Mouse (Mus musculus): Measurements from ENCODE around the gene Hist1h1d. TPM values are rescaled to one million over a fixed set of nuclear protein-coding genes. Genes with fewer than 3 reads are reported as not detected.
"Not testable (repeated sequence)": the region's sequence is repeated elsewhere in the genome, so short reads cannot be mapped to it uniquely, and the experiment has no call there.

The Hist1h1d gene
- total RNA-seq, 2 experiments from 2014 or later: 59.1 to 587 TPM

- peak; percentile 84 for ATAC-seq (replicated peaks; ENCODE audit: low FRiP score, poor library complexity, severe bottlenecking)
Measured at GRCm38 (mm10) chr13:23542999-23543607, 10.0 kb upstream of the Hist1h1d start, which contains the start of gene Hist1h2bh. Gene Hist1h2bh, minus strand, starts transcription at chr13:23543392.

- peak; percentile 82 for ATAC-seq (replicated peaks; ENCODE audit: low FRiP score, poor library complexity, severe bottlenecking)
Measured at GRCm38 (mm10) chr13:23543965-23544786, 8.9 kb upstream of the Hist1h1d start, which contains the start of gene Hist1h3f. Gene Hist1h3f, plus strand, starts transcription at chr13:23544052.

GRCm38 (mm10) chr13:23544787-23545120 lies 8.3 kb upstream of the Hist1h1d start:
- ATAC-seq (replicated peaks; ENCODE audit: low FRiP score, poor library complexity, severe bottlenecking): peak; percentile 44

- ATAC-seq (replicated peaks; ENCODE audit: low FRiP score, poor library complexity, severe bottlenecking): no peak
Measured at GRCm38 (mm10) chr13:23546694-23547093, 6.4 kb upstream of the Hist1h1d start.

GRCm38 (mm10) chr13:23550761-23551145 lies 2.3 kb upstream of the Hist1h1d start:
- peak; percentile 12 for ATAC-seq (replicated peaks; ENCODE audit: low FRiP score, poor library complexity, severe bottlenecking)

- ATAC-seq (replicated peaks; ENCODE audit: low FRiP score, poor library complexity, severe bottlenecking): peak; percentile 52
Measured at GRCm38 (mm10) chr13:23551146-23551834, 1.8 kb upstream of the Hist1h1d start, which contains the start of gene Hist1h4f. Gene Hist1h4f, minus strand, starts transcription at chr13:23551648.

GRCm38 (mm10) chr13:23551931-23552914 lies 839 bp upstream of the Hist1h1d start:
- ATAC-seq (replicated peaks; ENCODE audit: low FRiP score, poor library complexity, severe bottlenecking): no peak

- no peak for ATAC-seq (replicated peaks; ENCODE audit: low FRiP score, poor library complexity, severe bottlenecking)
Measured at GRCm38 (mm10) chr13:23554393-23554792, 1.3 kb downstream of the Hist1h1d start.

GRCm38 (mm10) chr13:23554925-23555838 lies 2.1 kb downstream of the Hist1h1d start:
- peak; percentile 51 for ATAC-seq (replicated peaks; ENCODE audit: low FRiP score, poor library complexity, severe bottlenecking)

GRCm38 (mm10) chr13:23555839-23556416 lies 2.9 kb downstream of the Hist1h1d start:
- peak; percentile 62 for ATAC-seq (replicated peaks; ENCODE audit: low FRiP score, poor library complexity, severe bottlenecking)

- no peak for ATAC-seq (replicated peaks; ENCODE audit: low FRiP score, poor library complexity, severe bottlenecking)
Measured at GRCm38 (mm10) chr13:23556906-23557305, 3.8 kb downstream of the Hist1h1d start.

GRCm38 (mm10) chr13:23560699-23561098 lies 7.6 kb downstream of the Hist1h1d start:
- not testable (repeated sequence) for ATAC-seq (replicated peaks; ENCODE audit: low FRiP score, poor library complexity, severe bottlenecking)

- ATAC-seq (replicated peaks; ENCODE audit: low FRiP score, poor library complexity, severe bottlenecking): peak; percentile 53
Measured at GRCm38 (mm10) chr13:23561531-23561882, 8.4 kb downstream of the Hist1h1d start.

- peak; percentile 86 for ATAC-seq (replicated peaks; ENCODE audit: low FRiP score, poor library complexity, severe bottlenecking)
Measured at GRCm38 (mm10) chr13:23561883-23562659, 9.0 kb downstream of the Hist1h1d start, which contains the start of gene Hist1h3e. Gene Hist1h3e, minus strand, starts transcription at chr13:23562369.

GRCm38 (mm10) chr13:23562699-23563462 lies 9.8 kb downstream of the Hist1h1d start:
- ATAC-seq (replicated peaks; ENCODE audit: low FRiP score, poor library complexity, severe bottlenecking): peak; percentile 68

GRCm38 (mm10) chr13:23564482-23564881 lies 11.4 kb downstream of the Hist1h1d start:
- ATAC-seq (replicated peaks; ENCODE audit: low FRiP score, poor library complexity, severe bottlenecking): no peak

All from erythroid progenitor cell, adult 5-6 weeks (primary cell).